26 mouse cellular contexts compared by ENCODE assay signal in genomic region chr9:65424393-65424792, GRCm38 (mm10). TPM values are rescaled to one million over a fixed set of nuclear protein-coding genes. Genes with fewer than 3 reads are reported as not detected.
DNase-seq lines count a peak whose midpoint lies in the region; ATAC-seq lines count a peak whose summit lies in the region.
"Had no signal": no experiment of that assay in that cellular context is flagged by ENCODE, and none has a peak within 500 bp of the region (broad histone marks: within the 10 kb centered on the region; RNA-seq: fewer than 3 reads in every experiment).

No protein-coding gene starts in this region.

- peaks cover 4% of the 10 kb centered on the region; the same call in 1 of the 2 replicates for H3K4me1 ChIP-seq in intestine, embryonic 16.5 days (ENCODE audit: control insufficient read depth, insufficient read depth, low read length)
- H3K4me1 ChIP-seq in midbrain, embryonic 16.5 days (ENCODE audit: control insufficient read depth, insufficient read depth, low read length), result no peaks in the 10 kb centered on the region
- H3K4me1 ChIP-seq: embryonic facial prominence, embryonic 13.5 days; forebrain, embryonic 13.5 days; heart, embryonic 12.5 days; hindbrain, embryonic 15.5 days had no signal

- no peaks in the 10 kb centered on the region for H3K36me3 ChIP-seq in intestine, embryonic 16.5 days (ENCODE audit: control insufficient read depth, insufficient read depth, low read length)
- no peaks in the 10 kb centered on the region for H3K36me3 ChIP-seq in midbrain, embryonic 16.5 days (ENCODE audit: control insufficient read depth, insufficient read depth, low read length)
- H3K36me3 ChIP-seq: embryonic facial prominence, embryonic 13.5 days; heart, embryonic 12.5 days; hindbrain, embryonic 10.5 days; hindbrain, embryonic 15.5 days had no signal

- no peaks in the 10 kb centered on the region for H3K27me3 ChIP-seq in intestine, embryonic 16.5 days (replicated peaks; ENCODE audit: control insufficient read depth, insufficient read depth, low read length)
- no peaks in the 10 kb centered on the region for H3K27me3 ChIP-seq in midbrain, embryonic 16.5 days (ENCODE audit: control insufficient read depth, insufficient read depth, low read depth, low read length)
- H3K27me3 ChIP-seq: CH12.LX; embryonic facial prominence, embryonic 13.5 days; forebrain, embryonic 13.5 days; heart, embryonic 12.5 days; hindbrain, embryonic 15.5 days had no signal

- ATAC-seq in intestine, embryonic 16.5 days, result 0 out of 2 replicates have a peak, but pooled peaks have one; percentile 5
- ATAC-seq in megakaryocyte progenitor cell, adult 5-6 weeks (replicated peaks; ENCODE audit: poor library complexity), result peak; percentile 57
- no peak for ATAC-seq in midbrain, embryonic 16.5 days
- no peak for ATAC-seq in monocyte, adult 5-6 weeks (replicated peaks; ENCODE audit: insufficient number of reproducible peaks, low FRiP score, low TSS enrichment, poor library complexity, severe bottlenecking)
- ATAC-seq: activated CD4-positive, CD25-positive, alpha-beta regulatory T cell, adult 4 months; forebrain, embryonic 13.5 days; forebrain, postnatal 0 days had no signal

- no peak overlapping the region for H3K9ac ChIP-seq in intestine, embryonic 16.5 days (ENCODE audit: low read depth, low read length)
- no peak overlapping the region for H3K9ac ChIP-seq in midbrain, embryonic 16.5 days (ENCODE audit: low read depth, low read length)
- H3K9ac ChIP-seq: embryonic facial prominence, embryonic 13.5 days; forebrain, embryonic 13.5 days; forebrain, postnatal 0 days; heart, embryonic 12.5 days; hindbrain, embryonic 15.5 days had no signal

- 19% methylated on average over 3 of the region's 3 CpGs for WGBS in intestine, embryonic 16.5 days
- WGBS in midbrain, embryonic 16.5 days, result 51% methylated on average over 3 of the region's 3 CpGs

- no peaks in the 10 kb centered on the region for H3K9me3 ChIP-seq in intestine, embryonic 16.5 days (ENCODE audit: control insufficient read depth, low read length)
- no peaks in the 10 kb centered on the region for H3K9me3 ChIP-seq in midbrain, embryonic 16.5 days (replicated peaks; ENCODE audit: control insufficient read depth, low read length, poor library complexity, severe bottlenecking)
- H3K9me3 ChIP-seq: embryonic facial prominence, embryonic 13.5 days; forebrain, embryonic 13.5 days; heart, embryonic 12.5 days; hindbrain, embryonic 10.5 days; hindbrain, embryonic 15.5 days had no signal

- peak; percentile 41 for DNase-seq in 416B (ENCODE audit: low read depth)
- peak; percentile 29 for DNase-seq in ZHBTc4 (ENCODE audit: low read depth, low spot score)
- no peak for DNase-seq in layer of hippocampus, postnatal 25 days (ENCODE audit: extremely low spot score in 1 of 2, low spot score in 1 of 2)
- no peak for DNase-seq in layer of hippocampus, postnatal 14 days (ENCODE audit: low spot score in 2 of 2)
- DNase-seq: adrenal gland, postnatal 14 days; cerebellum, adult 11-12 months; cerebellum, adult 9-10 months; cerebellum, postnatal 25 days; forebrain, postnatal 0 days; gastrocnemius, postnatal 14 days had no signal

- H3K4me3 ChIP-seq in intestine, embryonic 16.5 days (ENCODE audit: low read length), result no peak overlapping the region
- no peak overlapping the region for H3K4me3 ChIP-seq in midbrain, embryonic 16.5 days (ENCODE audit: low read depth, low read length)
- H3K4me3 ChIP-seq: embryonic facial prominence, embryonic 13.5 days; forebrain, embryonic 13.5 days; heart, embryonic 12.5 days; hindbrain, embryonic 10.5 days; hindbrain, embryonic 15.5 days had no signal

- peak overlapping the region; percentile 29; the same call in 1 of the 2 replicates for H3K27ac ChIP-seq in intestine, embryonic 16.5 days (ENCODE audit: low read length)
- H3K27ac ChIP-seq in midbrain, embryonic 16.5 days (ENCODE audit: low read length), result no peak overlapping the region
- H3K27ac ChIP-seq: embryonic facial prominence, embryonic 13.5 days; forebrain, embryonic 13.5 days; hindbrain, embryonic 10.5 days; hindbrain, embryonic 15.5 days had no signal

- H3K4me2 ChIP-seq in intestine, embryonic 16.5 days (ENCODE audit: low read depth, low read length), result no peak overlapping the region
- no peak overlapping the region for H3K4me2 ChIP-seq in midbrain, embryonic 16.5 days (ENCODE audit: low read length)
- H3K4me2 ChIP-seq: embryonic facial prominence, embryonic 13.5 days; forebrain, embryonic 13.5 days; heart, embryonic 12.5 days; hindbrain, embryonic 15.5 days had no signal

RNA-seq across cellular contexts. Expression of gene Slc51b, which starts 1.6 kb away (rescaled TPM):
- polyA plus RNA-seq in intestine, embryonic 16.5 days (2015; fragmentation: Nextera tagmentation; extraction: Ambion mirVana), result 16.4 and 26.4 TPM in 2 replicates
- not detected in 2 replicates for total RNA-seq in megakaryocyte progenitor cell, adult 5-6 weeks (2015)
- not detected in 2 replicates for total RNA-seq in megakaryocyte progenitor cell, adult 5-6 weeks (2017)
- not detected for total RNA-seq in layer of hippocampus, postnatal 25 days (2021)
- not detected for total RNA-seq in layer of hippocampus, postnatal 14 days (2021)
- polyA plus RNA-seq in midbrain, embryonic 16.5 days (2015; fragmentation: Nextera tagmentation; extraction: Ambion mirVana), result not detected in 2 replicates
- total RNA-seq in monocyte, adult 5-6 weeks (2017), result not detected in 3 replicates
- total RNA-seq: adrenal gland, adult 18-20 months; adrenal gland, postnatal 14 days; CH12.LX; forebrain, postnatal 0 days; gastrocnemius, adult 18-20 months; gastrocnemius, postnatal 14 days; heart, adult 8-10 months; heart, postnatal 25 days had no signal
- polyA plus RNA-seq: activated CD4-positive, CD25-positive, alpha-beta regulatory T cell, adult 4 months; embryonic facial prominence, embryonic 13.5 days; forebrain, embryonic 13.5 days; forebrain, postnatal 0 days; gonadal fat pad, adult 2 months; heart, embryonic 12.5 days; hindbrain, embryonic 10.5 days; hindbrain, embryonic 15.5 days had no signal

RNA-seq across cellular contexts. Expression of gene Mtfmt, which starts 11.2 kb away (rescaled TPM):
- 20.3 and 24.0 TPM in 2 replicates for polyA plus RNA-seq in intestine, embryonic 16.5 days (2015; fragmentation: Nextera tagmentation; extraction: Ambion mirVana)
- total RNA-seq in megakaryocyte progenitor cell, adult 5-6 weeks (2015), result 26.6 and 27.2 TPM in 2 replicates
- total RNA-seq in megakaryocyte progenitor cell, adult 5-6 weeks (2017), result 16.4 and 19.5 TPM in 2 replicates
- total RNA-seq in layer of hippocampus, postnatal 25 days (2021), result 10 to 100 TPM; 15.5 to 20.3 TPM
- 10 to 100 TPM; 18.4 to 18.8 TPM for total RNA-seq in layer of hippocampus, postnatal 14 days (2021)
- 23.2 and 25.0 TPM in 2 replicates for polyA plus RNA-seq in midbrain, embryonic 16.5 days (2015; fragmentation: Nextera tagmentation; extraction: Ambion mirVana)
- total RNA-seq in monocyte, adult 5-6 weeks (2017), result 11.0 to 16.0 TPM (median 14.8 TPM) in 3 replicates

RNA-seq across cellular contexts. Expression of gene Rasl12, which starts 26.1 kb away (rescaled TPM):
- polyA plus RNA-seq in intestine, embryonic 16.5 days (2015; fragmentation: Nextera tagmentation; extraction: Ambion mirVana), result 5.0 and 5.5 TPM in 2 replicates
- not detected in 2 replicates for total RNA-seq in megakaryocyte progenitor cell, adult 5-6 weeks (2015)
- total RNA-seq in megakaryocyte progenitor cell, adult 5-6 weeks (2017), result not detected in 2 replicates
- total RNA-seq in layer of hippocampus, postnatal 25 days (2021), result 1 to 10 TPM; 3.0 to 4.3 TPM
- total RNA-seq in layer of hippocampus, postnatal 14 days (2021), result 1 to 10 TPM; 3.6 to 4.8 TPM
- 7.1 and 8.4 TPM in 2 replicates for polyA plus RNA-seq in midbrain, embryonic 16.5 days (2015; fragmentation: Nextera tagmentation; extraction: Ambion mirVana)
- 0.95 to 15.8 TPM (median 4.8 TPM) in 3 replicates for total RNA-seq in monocyte, adult 5-6 weeks (2017)

RNA-seq across cellular contexts. Expression of gene Kbtbd13, which starts 32.9 kb away (rescaled TPM):
- 2.5 and 3.4 TPM in 2 replicates for polyA plus RNA-seq in intestine, embryonic 16.5 days (2015; fragmentation: Nextera tagmentation; extraction: Ambion mirVana)
- total RNA-seq in megakaryocyte progenitor cell, adult 5-6 weeks (2015), result 0.10 TPM in 1 of 2 replicates, not detected in the other
- total RNA-seq in megakaryocyte progenitor cell, adult 5-6 weeks (2017), result 0.17 and 0.37 TPM in 2 replicates
- under 1 TPM; 0.17 to 0.40 TPM for total RNA-seq in layer of hippocampus, postnatal 25 days (2021)
- total RNA-seq in layer of hippocampus, postnatal 14 days (2021), result under 1 TPM; 0.21 to 0.25 TPM
- 0.50 and 0.67 TPM in 2 replicates for polyA plus RNA-seq in midbrain, embryonic 16.5 days (2015; fragmentation: Nextera tagmentation; extraction: Ambion mirVana)
- total RNA-seq in monocyte, adult 5-6 weeks (2017), result 0.29 TPM in 1 of 3 replicates, not detected in the others
- total RNA-seq: CH12.LX had no signal
- polyA plus RNA-seq: activated CD4-positive, CD25-positive, alpha-beta regulatory T cell, adult 4 months had no signal

RNA-seq across cellular contexts. Expression of gene Spg21, which starts 36.4 kb away (rescaled TPM):
- polyA plus RNA-seq in intestine, embryonic 16.5 days (2015; fragmentation: Nextera tagmentation; extraction: Ambion mirVana), result 95.1 and 107 TPM in 2 replicates
- 56.3 and 57.2 TPM in 2 replicates for total RNA-seq in megakaryocyte progenitor cell, adult 5-6 weeks (2015)
- total RNA-seq in megakaryocyte progenitor cell, adult 5-6 weeks (2017), result 62.7 and 75.8 TPM in 2 replicates
- total RNA-seq in layer of hippocampus, postnatal 25 days (2021), result 10 to 100 TPM; 29.6 to 39.8 TPM
- 10 to 100 TPM; 25.4 to 27.1 TPM for total RNA-seq in layer of hippocampus, postnatal 14 days (2021)
- polyA plus RNA-seq in midbrain, embryonic 16.5 days (2015; fragmentation: Nextera tagmentation; extraction: Ambion mirVana), result 111 and 126 TPM in 2 replicates
- total RNA-seq in monocyte, adult 5-6 weeks (2017), result 55.6 to 62.9 TPM (median 60.9 TPM) in 3 replicates

Comparison
In these comparisons a context has a peak if more than half of its experiments do, and no peak if none do; other contexts are left out.
1. DNase-seq: peak in 416B (single experiment) and ZHBTc4 (single experiment); none in layer of hippocampus, postnatal 25 days (0 of 2) and layer of hippocampus, postnatal 14 days (0 of 2).
2. ATAC-seq: peak in intestine, embryonic 16.5 days (single experiment) and megakaryocyte progenitor cell, adult 5-6 weeks (single experiment); none in midbrain, embryonic 16.5 days (single experiment) and monocyte, adult 5-6 weeks (single experiment).